Mouse (Mus musculus) ES-E14 (cell line): ENCODE measurements around the gene Zbtb3. TPM values are rescaled to one million over a fixed set of nuclear protein-coding genes. Genes with fewer than 3 reads are reported as not detected.
A peak's percentile ranks its signal among the peaks of the same experiment; 100 is the strongest.

ENCODE experiments used
- DNase-seq: peaks from one replicate; pipeline ENCODE4 v3.0.0-alpha.2; 2013; ENCODE audit warnings: low read depth, low spot score
- H3K27ac ChIP-seq: 2 replicates; pipeline ENCODE4 v1.5.1; 2012; ENCODE audit warnings: low read depth, mild to moderate bottlenecking, low read length, moderate library complexity, mixed read lengths; ENCODE audit not compliant: poor library complexity, insufficient read depth, severe bottlenecking
- H3K36me3 ChIP-seq: 2 replicates; pipeline ENCODE4 v1.6.1; 2012; ENCODE audit warnings: mild to moderate bottlenecking, low read length, moderate library complexity, mixed read lengths; ENCODE audit not compliant: control insufficient read depth, poor library complexity, insufficient read depth, severe bottlenecking
- H3K4me1 ChIP-seq, 2 experiments: fragments of 150-350 bp in 1 of 2; sonication (generic) in 1 of 2; 2 replicates each; pipeline ENCODE4 v1.6.1; 2012; ENCODE audit warnings: low read length in 2 of 2, mild to moderate bottlenecking in 1 of 2, mixed read lengths in 1 of 2; ENCODE audit not compliant: control insufficient read depth in 2 of 2, insufficient read depth in 2 of 2, poor library complexity in 1 of 2
- H3K4me3 ChIP-seq, 2 experiments: fragments of 150-350 bp in 1 of 2; sonication (generic) in 1 of 2; 2 replicates each; pipeline ENCODE4 v1.5.1; 2012; ENCODE audit warnings: low read length in 2 of 2, low read depth in 1 of 2, mild to moderate bottlenecking in 1 of 2, mixed read lengths in 1 of 2; ENCODE audit not compliant: insufficient read depth in 1 of 2, poor library complexity in 1 of 2, severe bottlenecking in 1 of 2
- H3K9ac ChIP-seq: 2 replicates; pipeline ENCODE4 v1.6.1; 2012; ENCODE audit warnings: low read depth, mild to moderate bottlenecking, low read length, mixed read lengths; ENCODE audit not compliant: poor library complexity, insufficient read depth, severe bottlenecking
- H3K9me3 ChIP-seq: fragments of 150-350 bp; sonication (generic); 2 replicates; pipeline ENCODE4 v1.6.1; 2012; ENCODE audit warnings: low read depth, mild to moderate bottlenecking, low read length; ENCODE audit not compliant: control insufficient read depth, insufficient read depth
- CHD2 ChIP-seq: IDR thresholded peaks from 2 replicates; pipeline ENCODE4 v1.6.1; 2014; ENCODE audit warnings: mild to moderate bottlenecking, low read depth, low read length, inconsistent platforms
- HCFC1 ChIP-seq: IDR thresholded peaks from 2 replicates; pipeline ENCODE4 v1.6.1; 2012; ENCODE audit warnings: low read length, inconsistent platforms, borderline replicate concordance; ENCODE audit not compliant: insufficient read depth
- MAFK ChIP-seq: IDR thresholded peaks from 2 replicates; pipeline ENCODE4 v1.6.1; 2014; ENCODE audit warnings: mild to moderate bottlenecking, low read depth, low read length, inconsistent platforms; ENCODE audit not compliant: insufficient read depth
- ZC3H11A ChIP-seq: IDR thresholded peaks from 2 replicates; pipeline ENCODE4 v1.6.1; 2012; ENCODE audit warnings: low read depth, mild to moderate bottlenecking, inconsistent platforms, low read length, borderline replicate concordance
- ZNF384 ChIP-seq: IDR thresholded peaks from 2 replicates; pipeline ENCODE4 v1.6.1; 2012; ENCODE audit warnings: low read depth, low read length, inconsistent platforms
- in situ Hi-C, 2 experiments: fragments of 600-800 bp; cut with MboI; formaldehyde crosslinking; loops; one replicate each; pipeline ENCODE4 v1.15.1; 2025; ENCODE audit warnings: low sequenced_read_pairs in 2 of 2, inconsistent platforms in 1 of 2; ENCODE audit not compliant: unreplicated experiment in 2 of 2
- total RNA-seq: library from RNA; depleted of rRNA; stranded (reverse); fragments of 300-350 nt; gene quantifications from 2 replicates; pipeline ENCODE4 v1.2.3, GENCODE M21; 2012

Gene Zbtb3
- total RNA-seq, 1 experiment, result 3.4 TPM

- Histone ChIP-seq H3K9ac (peak within 1 kb of the TSS; percentile 85), H3K36me3 (peaks cover 11% of the 10 kb centered on the region), H3K9me3 (no peaks in the 10 kb centered on the region), H3K4me3 (peak within 1 kb of the TSS; percentile 82 to 94), H3K27ac (peak within 1 kb of the TSS; percentile 23; the same call in 1 of the 2 replicates), H3K4me1 (peaks cover 3 to 6% of the 10 kb centered on the region in 2 experiments; a peak in 2 of 4 replicates)
- TF ChIP-seq ZC3H11A (no peak), ZNF384 (no peak), CHD2 (0 out of 2 replicates have a peak, but pooled peaks have one; percentile 9), MAFK (no peak), HCFC1 (no peak)
- DNase-seq, result peak; percentile 85
- in situ Hi-C loops, result no loop called here
Measured at GRCm38 (mm10) chr19:8798264-8798946, 4.0 kb upstream of the Zbtb3 start, which contains the start of gene Polr2g. Gene Polr2g (minus strand): TSS chr19:8798577.

DNA sequence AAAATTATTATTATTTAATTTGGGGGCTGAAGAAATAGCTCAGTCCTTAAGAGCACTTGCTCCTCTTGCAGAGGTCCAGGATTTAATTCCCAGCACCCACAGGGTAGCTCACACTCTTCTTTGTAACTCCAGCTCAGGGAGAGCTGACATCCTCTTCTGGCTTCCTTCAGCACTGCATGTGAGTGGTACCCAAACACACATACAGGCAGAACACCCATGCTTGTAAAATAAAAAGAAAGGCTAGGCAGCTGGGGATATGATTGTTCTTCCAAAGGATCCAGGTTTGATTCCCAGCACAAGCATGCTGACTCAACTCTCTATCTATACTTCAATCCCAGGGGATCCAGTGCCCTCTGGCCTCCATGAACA, 3.4 kb upstream of the Zbtb3 start:
- TF ChIP-seq ZNF384 (no peak), CHD2 (no peak), MAFK (no peak), HCFC1 (no peak), ZC3H11A (no peak)
- Histone ChIP-seq H3K27ac (no peak overlapping the region), H3K36me3 (peaks cover 8% of the 10 kb centered on the region), H3K9ac (no peak overlapping the region), H3K9me3 (no peaks in the 10 kb centered on the region), H3K4me3 (0 out of 4 replicates have a peak overlapping the region, but pooled peaks of 1 of the 2 experiments have one; percentile 94), H3K4me1 (peaks cover 3 to 6% of the 10 kb centered on the region in 2 experiments; a peak in 2 of 4 replicates)
- DNase-seq, result no peak
- in situ Hi-C loops, result no loop called here

- Histone ChIP-seq H3K4me1 (peaks cover 7 to 9% of the 10 kb centered on the region in 2 experiments), H3K36me3 (peaks cover 5% of the 10 kb centered on the region; the same call in 1 of the 2 replicates), H3K9me3 (no peaks in the 10 kb centered on the region), H3K4me3 (peak overlapping the region; percentile 82 to 99; a peak in 2 of 4 replicates), H3K9ac (peak overlapping the region; percentile 69; the same call in 1 of the 2 replicates), H3K27ac (no peak overlapping the region; the same call in 1 of the 2 replicates)
- no peak for DNase-seq
- TF ChIP-seq CHD2 (no peak), ZC3H11A (no peak), MAFK (no peak), HCFC1 (no peak), ZNF384 (no peak)
- in situ Hi-C loops, result no loop called here
Measured at GRCm38 (mm10) chr19:8803204-8803780, 937 bp downstream of the Zbtb3 start.

DNA sequence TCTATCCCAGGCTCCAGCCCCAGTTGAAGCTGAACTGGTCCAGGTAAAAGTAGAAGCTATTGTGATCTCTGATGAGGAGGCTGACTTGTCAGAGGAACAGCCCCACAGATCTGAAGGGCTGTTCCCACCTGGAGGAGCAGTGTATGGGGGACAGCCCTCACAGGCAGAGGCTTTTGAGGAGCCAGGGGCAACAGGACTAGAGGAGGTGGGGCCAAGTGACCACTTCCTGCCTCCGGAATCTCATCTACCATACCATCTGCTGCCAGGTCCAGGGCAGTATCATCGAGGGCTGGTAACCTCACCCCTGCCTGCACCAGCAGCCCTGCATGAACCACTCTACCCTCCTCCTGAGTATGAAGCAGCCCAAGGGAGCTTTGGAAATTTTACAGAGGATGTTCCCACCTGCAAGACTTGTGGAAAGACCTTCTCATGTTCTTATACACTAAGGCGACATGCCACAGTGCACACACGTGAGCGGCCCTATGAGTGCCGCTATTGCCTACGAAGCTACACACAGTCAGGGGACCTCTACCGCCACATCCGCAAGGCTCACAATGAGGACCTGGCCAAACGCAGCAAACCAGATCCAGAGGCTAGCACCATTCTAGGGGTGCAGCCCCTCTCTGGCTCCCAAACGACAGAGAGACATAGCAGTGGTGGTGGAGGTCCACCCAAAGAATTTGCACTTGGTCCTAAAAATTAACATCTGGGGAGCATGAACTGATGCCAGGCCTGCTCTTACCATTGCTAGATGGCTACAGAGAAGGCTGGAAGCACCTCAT, 1.7 kb downstream of the Zbtb3 start:
- Histone ChIP-seq H3K9ac (no peak overlapping the region), H3K4me3 (no peak overlapping the region), H3K4me1 (peaks cover 7 to 9% of the 10 kb centered on the region in 2 experiments), H3K9me3 (no peaks in the 10 kb centered on the region), H3K27ac (no peak overlapping the region), H3K36me3 (peaks cover 5% of the 10 kb centered on the region; the same call in 1 of the 2 replicates)
- in situ Hi-C loops, result no loop called here
- no peak for DNase-seq
- TF ChIP-seq HCFC1 (no peak), MAFK (no peak), ZC3H11A (no peak), ZNF384 (no peak)
